Mouse (Mus musculus) midbrain, postnatal 0 days (tissue): ENCODE data around the gene Wasf3. TPM values are rescaled to one million over a fixed set of nuclear protein-coding genes. Genes with fewer than 3 reads are reported as not detected.
A peak's percentile ranks its signal among the peaks of the same experiment; 100 is the strongest.

ENCODE experiments used
- ATAC-seq: fragments of 200-750 bp; cut with Nextera tagmentation; 2 replicates; pipeline ENCODE4 v1.8.0; 2017; ENCODE audit warnings: moderate number of reproducible peaks, mild to moderate bottlenecking, moderate TSS enrichment, moderate library complexity; ENCODE audit not compliant: low FRiP score
- DNase-seq: peaks from one replicate; pipeline ENCODE4 v3.0.0-alpha.2; 2015; ENCODE audit warnings: low spot score
- H3K27ac ChIP-seq: fragments of 300-500 bp; sonication (generic); 2 replicates; pipeline ENCODE4 v1.5.1; 2014; ENCODE audit warnings: low read depth, mild to moderate bottlenecking, low read length, mixed read lengths
- H3K27me3 ChIP-seq: fragments of 300-500 bp; sonication (generic); 2 replicates; pipeline ENCODE4 v1.6.1; 2014; ENCODE audit warnings: low read length, control low read depth, mixed read lengths; ENCODE audit not compliant: insufficient read depth
- H3K36me3 ChIP-seq: fragments of 300-500 bp; sonication (generic); 2 replicates; pipeline ENCODE4 v1.6.1; 2014; ENCODE audit warnings: low read length, control low read depth, mixed read lengths; ENCODE audit not compliant: insufficient read depth
- H3K4me1 ChIP-seq: fragments of 300-500 bp; sonication (generic); 2 replicates; pipeline ENCODE4 v1.6.1; 2014; ENCODE audit warnings: mild to moderate bottlenecking, control low read depth, antibody characterized with exemption, low read length, mixed read lengths; ENCODE audit not compliant: insufficient read depth
- H3K4me2 ChIP-seq: fragments of 300-500 bp; sonication (generic); 2 replicates; pipeline ENCODE4 v1.6.1; 2014; ENCODE audit warnings: low read depth, mild to moderate bottlenecking, low read length, mixed read lengths; ENCODE audit not compliant: poor library complexity, severe bottlenecking
- H3K4me3 ChIP-seq: fragments of 300-500 bp; sonication (generic); 2 replicates; pipeline ENCODE4 v1.5.1; 2014; ENCODE audit warnings: low read depth, mild to moderate bottlenecking, low read length, moderate library complexity
- H3K9ac ChIP-seq: fragments of 300-500 bp; sonication (generic); replicated peaks from 2 replicates; pipeline ENCODE4 v1.6.1; 2014; ENCODE audit warnings: mild to moderate bottlenecking, low read length, moderate library complexity, mixed read lengths; ENCODE audit not compliant: poor library complexity, severe bottlenecking
- H3K9me3 ChIP-seq: fragments of 300-500 bp; sonication (generic); 2 replicates; pipeline ENCODE4 v1.6.1; 2016; ENCODE audit warnings: low read length, control low read depth
- CTCF ChIP-seq: IDR thresholded peaks from 2 replicates; pipeline ENCODE4 v1.5.1; 2016; ENCODE audit warnings: antibody characterized with exemption, mild to moderate bottlenecking
- WGBS: fragments of 180-500 bp; shearing (Covaris S2); extraction: QIAGEN DNeasy Blood & Tissue Kit; methylation state at CpG from one replicate; pipeline ENCODE4 v1.1.7; 2014; 5-methylcytosine and 5-hydroxymethylcytosine counted together
- polyA plus RNA-seq: library from polyadenylated mRNA; unstranded; fragments of >200 nt; fragmentation: Nextera tagmentation; extraction: Ambion mirVana; gene quantifications from 2 replicates; pipeline ENCODE4 v1.2.1, GENCODE M21; 2015
- total RNA-seq: library from RNA; depleted of rRNA; stranded (reverse); fragments of >200 nt; gene quantifications from 2 replicates; pipeline ENCODE4 v1.2.3, GENCODE M21; 2014

Gene Wasf3
- total and polyA plus RNA-seq, 2 experiments from 2014 or later: 19.1 to 40.7 TPM

DNA sequence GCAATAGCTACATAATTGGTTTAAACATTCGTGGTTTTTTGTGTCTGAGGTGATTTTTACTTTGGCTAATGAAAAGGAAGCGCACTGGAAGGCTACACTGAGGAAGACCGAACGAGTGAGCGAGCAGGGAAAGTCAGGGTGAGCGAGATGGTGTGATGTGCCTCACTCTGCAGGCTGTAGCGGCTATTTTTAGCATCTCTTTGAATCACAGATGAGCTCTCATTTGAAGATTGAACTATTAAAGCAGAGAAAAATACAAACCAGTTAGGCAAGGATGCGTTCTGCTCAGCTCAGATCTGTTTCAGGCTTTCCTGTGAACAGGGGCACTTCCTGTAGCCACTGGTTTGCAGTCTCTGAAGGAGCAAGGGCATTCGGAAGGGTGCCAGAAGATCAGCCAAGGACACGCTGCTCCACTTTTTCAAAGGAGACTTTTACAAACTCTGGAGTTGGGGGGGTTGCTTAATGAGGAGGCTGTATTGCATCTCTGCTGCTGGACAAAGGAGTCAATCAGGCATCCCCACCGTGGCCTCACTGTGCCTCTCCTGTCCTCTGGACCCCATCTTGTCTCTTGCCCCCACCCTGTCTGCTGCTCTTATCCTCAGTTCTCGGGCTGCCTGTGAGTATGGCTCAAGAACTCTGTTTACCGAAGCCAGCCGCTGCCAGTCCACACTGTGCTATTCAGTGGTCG is 28.1 kb downstream of the Wasf3 start:
- Histone ChIP-seq H3K36me3 (no peaks in the 10 kb centered on the region), H3K27ac (no peak overlapping the region), H3K9ac (no peak overlapping the region), H3K4me1 (peaks cover 15% of the 10 kb centered on the region; the same call in 1 of the 2 replicates), H3K9me3 (no peaks in the 10 kb centered on the region), H3K4me3 (no peak overlapping the region), H3K27me3 (no peaks in the 10 kb centered on the region), H3K4me2 (no peak overlapping the region)
- 49% methylated on average over 15 of the region's 15 CpGs for WGBS
- no peak for TF ChIP-seq CTCF
- DNase-seq: peak; percentile 73
- peak; percentile 38; the same call in 1 of the 2 replicates for ATAC-seq

DNA sequence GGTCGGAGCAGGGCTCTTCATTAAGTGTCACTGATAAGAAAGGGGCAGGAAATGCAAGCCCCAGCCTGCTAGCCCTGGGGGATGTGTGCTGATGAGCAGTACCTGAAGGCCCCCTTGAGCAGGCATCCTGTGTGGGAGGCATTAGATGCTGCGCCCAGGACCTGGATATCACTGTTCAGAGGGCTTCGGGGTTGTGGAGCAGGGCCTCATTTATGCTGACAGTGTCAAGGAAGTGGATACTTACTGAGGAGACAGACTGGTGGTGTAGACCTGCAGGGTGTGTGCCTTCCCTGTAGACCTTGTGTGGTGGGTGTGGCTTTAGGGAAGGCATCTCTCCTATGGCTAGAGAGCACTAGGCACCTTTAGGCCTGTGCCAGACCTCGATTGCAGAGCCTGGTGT is 29.8 kb downstream of the Wasf3 start:
- Histone ChIP-seq H3K4me2 (no peak overlapping the region), H3K36me3 (no peaks in the 10 kb centered on the region), H3K27me3 (no peaks in the 10 kb centered on the region), H3K27ac (no peak overlapping the region), H3K4me3 (no peak overlapping the region), H3K4me1 (peaks cover 15% of the 10 kb centered on the region; the same call in 1 of the 2 replicates), H3K9me3 (no peaks in the 10 kb centered on the region), H3K9ac (no peak overlapping the region)
- no peak for TF ChIP-seq CTCF
- WGBS: 82% methylated on average over 4 of the region's 4 CpGs
- ATAC-seq (no peak), DNase-seq (no peak)

DNA sequence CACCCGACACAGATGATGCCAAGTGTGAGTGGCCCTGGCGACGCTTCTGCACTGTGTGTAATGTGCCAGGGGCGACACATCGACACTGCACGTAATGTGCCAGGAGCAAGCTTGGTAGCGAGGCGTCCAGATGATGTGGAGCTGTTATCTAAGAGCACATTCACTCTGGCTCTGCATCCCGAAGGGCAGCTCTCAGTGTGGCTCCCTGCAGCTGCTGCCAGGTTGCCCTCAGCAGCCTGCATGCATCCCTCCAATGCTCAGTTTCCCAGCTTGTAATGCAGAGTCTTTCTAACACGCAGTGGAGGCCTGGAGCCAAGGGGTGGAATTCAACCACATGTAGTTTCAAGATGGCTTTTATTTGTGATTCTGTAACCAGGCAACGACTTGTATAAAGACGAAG is 30.4 kb downstream of the Wasf3 start:
- H3K9me3 ChIP-seq: no peaks in the 10 kb centered on the region
- 54% methylated on average over 12 of the region's 12 CpGs for WGBS
- no peak for TF ChIP-seq CTCF
- DNase-seq (peak; percentile 38), ATAC-seq (peak; percentile 57; the same call in 1 of the 2 replicates)
- no peaks in the 10 kb centered on the region for H3K27me3 ChIP-seq
- H3K4me2 ChIP-seq: no peak overlapping the region
- no peak overlapping the region for H3K4me3 ChIP-seq
- H3K4me1 ChIP-seq: peaks cover 15% of the 10 kb centered on the region; the same call in 1 of the 2 replicates
- no peak overlapping the region for H3K9ac ChIP-seq
- no peak overlapping the region for H3K27ac ChIP-seq
- no peaks in the 10 kb centered on the region for H3K36me3 ChIP-seq

DNA sequence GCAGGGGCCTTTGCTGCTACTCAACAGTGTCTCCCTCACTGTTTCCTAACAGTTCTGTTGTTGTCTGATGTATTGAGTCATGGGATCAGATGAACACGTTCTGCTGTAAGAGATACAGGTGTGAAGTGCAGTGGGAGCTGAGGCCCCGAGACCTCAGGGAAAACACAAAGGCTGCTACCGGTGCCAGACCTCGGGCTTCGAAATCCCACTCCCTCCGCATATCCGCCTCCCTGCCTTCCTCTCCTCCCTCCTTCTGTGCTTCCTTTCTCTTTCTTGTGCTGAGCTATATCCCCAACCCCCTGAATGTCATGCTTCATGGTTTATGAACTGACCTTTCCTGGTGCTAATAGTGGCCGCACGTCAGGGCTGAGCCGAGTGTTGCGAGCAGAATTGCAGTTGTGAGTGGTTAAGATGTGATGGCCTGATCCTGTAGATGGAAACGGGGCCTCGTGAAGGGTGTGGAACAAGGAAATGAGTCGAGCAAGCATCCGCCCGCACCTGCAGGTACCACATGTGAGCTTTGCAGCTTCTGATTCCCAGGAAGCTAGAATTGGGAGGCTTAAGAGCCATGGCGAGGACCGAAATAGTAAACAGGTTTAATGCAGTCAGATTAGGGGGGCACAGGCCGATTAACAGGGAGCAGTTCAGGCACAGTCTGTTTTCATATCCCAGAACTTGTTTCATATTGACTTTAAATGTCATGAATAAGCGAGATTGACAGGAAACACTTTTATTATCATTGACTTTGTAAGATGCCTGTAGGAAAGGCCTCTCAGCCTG is 31.7 kb downstream of the Wasf3 start:
- ATAC-seq (no peak), DNase-seq (no peak)
- Histone ChIP-seq H3K4me2 (no peak overlapping the region), H3K4me1 (peaks cover 11% of the 10 kb centered on the region; the same call in 1 of the 2 replicates), H3K36me3 (no peaks in the 10 kb centered on the region), H3K27ac (no peak overlapping the region), H3K4me3 (no peak overlapping the region), H3K9me3 (no peaks in the 10 kb centered on the region), H3K9ac (no peak overlapping the region), H3K27me3 (no peaks in the 10 kb centered on the region)
- TF ChIP-seq CTCF: no peak
- 65% methylated on average over 20 of the region's 20 CpGs for WGBS

DNA sequence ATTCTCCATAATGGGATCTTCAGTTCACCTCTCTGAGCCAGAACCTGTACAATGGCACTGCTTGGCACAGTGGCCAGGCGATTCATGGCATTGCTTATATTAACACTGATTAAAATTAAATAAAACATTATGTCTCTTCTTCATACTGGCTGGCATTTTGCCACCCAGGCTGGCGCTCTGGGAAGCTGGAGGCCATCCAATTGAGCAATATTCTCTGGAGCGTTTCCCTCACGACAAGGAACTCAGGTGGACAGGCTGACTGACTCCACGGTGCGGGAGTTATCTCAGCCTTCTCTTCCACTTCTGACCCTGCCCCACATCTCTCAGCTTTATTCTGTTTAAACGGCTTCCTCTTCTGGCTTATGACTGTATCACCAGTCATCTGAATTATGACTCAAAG is 33.3 kb downstream of the Wasf3 start:
- Histone ChIP-seq H3K4me2 (no peak overlapping the region), H3K9ac (no peak overlapping the region), H3K4me3 (no peak overlapping the region), H3K9me3 (no peaks in the 10 kb centered on the region), H3K27ac (no peak overlapping the region), H3K27me3 (no peaks in the 10 kb centered on the region), H3K4me1 (peaks cover 8% of the 10 kb centered on the region; the same call in 1 of the 2 replicates), H3K36me3 (no peaks in the 10 kb centered on the region)
- TF ChIP-seq CTCF: no peak
- DNase-seq (peak; percentile 44), ATAC-seq (no peak)
- WGBS: 72% methylated on average over 7 of the region's 7 CpGs

DNA sequence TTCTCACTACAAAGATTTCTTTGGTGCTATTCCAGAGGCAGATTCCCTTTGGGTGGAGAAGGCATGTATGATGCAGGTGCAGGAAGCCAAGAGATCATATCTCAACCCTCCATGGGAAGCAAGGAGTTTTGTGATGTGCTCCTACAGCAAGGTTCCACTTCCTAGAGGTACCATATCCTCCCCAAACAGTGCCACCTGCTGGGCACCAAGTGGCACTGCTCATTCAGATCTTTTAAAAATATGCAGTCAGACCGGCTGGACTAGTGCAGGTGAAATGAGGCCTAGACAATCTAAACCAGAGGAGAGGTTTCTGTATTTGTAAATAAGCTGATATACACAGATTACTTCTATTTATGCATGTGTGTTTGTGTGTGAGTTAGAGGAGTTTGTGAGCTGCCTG is 35.3 kb downstream of the Wasf3 start:
- Histone ChIP-seq H3K4me2 (no peak overlapping the region), H3K9me3 (no peaks in the 10 kb centered on the region), H3K27me3 (no peaks in the 10 kb centered on the region), H3K27ac (no peak overlapping the region), H3K4me3 (no peak overlapping the region), H3K4me1 (peaks cover 3% of the 10 kb centered on the region; the same call in 1 of the 2 replicates), H3K9ac (no peak overlapping the region), H3K36me3 (no peaks in the 10 kb centered on the region)
- TF ChIP-seq CTCF: peak; percentile 78
- DNase-seq (peak; percentile 46), ATAC-seq (no peak)
- WGBS: 66% methylated on average over 1 of the region's 1 CpGs
